Mouse (Mus musculus): ENCODE measurements around the gene Rubcnl. TPM values are rescaled to one million over a fixed set of nuclear protein-coding genes. Genes with fewer than 3 reads are reported as not detected.

The Rubcnl gene
- polyA plus RNA-seq, 1 experiment from 2014 or later = 0.10 TPM

DNA sequence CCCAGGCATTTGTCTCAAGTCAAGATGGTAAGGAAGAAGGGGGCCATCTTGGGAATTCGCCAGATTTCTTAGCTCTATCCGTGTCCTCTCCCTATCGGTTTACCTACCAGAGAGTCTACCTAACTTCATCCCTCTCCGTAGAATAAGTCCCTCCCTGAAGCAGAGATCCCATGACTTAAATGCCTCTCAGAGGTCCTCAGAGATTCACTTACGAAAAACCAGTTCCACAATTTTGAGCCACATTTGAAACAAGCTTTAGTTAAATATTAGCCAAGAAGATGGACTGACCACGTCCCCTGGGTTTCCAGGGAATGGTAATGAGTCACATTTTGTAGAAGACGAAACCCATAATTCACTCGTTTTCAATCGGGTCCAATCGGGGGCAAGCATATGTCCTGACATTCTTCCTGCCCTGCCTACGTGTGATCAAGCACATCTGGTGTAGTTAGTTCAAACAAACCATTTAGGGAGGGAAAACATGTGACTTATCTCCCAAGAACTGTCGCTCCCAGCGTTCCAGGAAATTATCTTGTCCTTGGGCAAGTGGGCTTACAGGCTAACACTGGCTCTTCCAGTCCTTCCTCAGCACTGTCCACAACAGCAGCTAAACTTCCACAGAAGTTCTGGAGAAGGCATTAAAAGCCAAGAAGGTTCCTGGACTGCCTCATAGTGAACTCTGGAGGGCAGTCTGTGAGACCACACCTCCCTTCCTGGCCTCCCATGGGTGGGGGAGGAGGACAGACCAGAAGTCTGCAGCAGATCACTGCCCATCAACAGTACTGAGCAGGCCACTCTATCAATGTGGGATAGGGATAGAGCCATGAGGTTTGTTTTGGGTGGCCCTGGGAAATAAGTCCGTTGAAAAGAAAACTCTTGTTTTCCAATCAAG lies 38.9 kb downstream of the Rubcnl start:
- H3K27ac ChIP-seq (replicated peaks) = no peak overlapping the region
- no peak overlapping the region for H3K4me2 ChIP-seq
- WGBS = 78% methylated on average over 14 of the region's 14 CpGs
- no peaks in the 10 kb centered on the region for H3K4me1 ChIP-seq
- no peaks in the 10 kb centered on the region for H3K9me3 ChIP-seq (replicated peaks)
- H3K9ac ChIP-seq (replicated peaks) = no peak overlapping the region
- no peaks in the 10 kb centered on the region for H3K36me3 ChIP-seq
- H3K27me3 ChIP-seq (replicated peaks) = no peaks in the 10 kb centered on the region
- ATAC-seq (ENCODE audit: low FRiP score) = no peak
- no peak overlapping the region for H3K4me3 ChIP-seq (replicated peaks)

DNA sequence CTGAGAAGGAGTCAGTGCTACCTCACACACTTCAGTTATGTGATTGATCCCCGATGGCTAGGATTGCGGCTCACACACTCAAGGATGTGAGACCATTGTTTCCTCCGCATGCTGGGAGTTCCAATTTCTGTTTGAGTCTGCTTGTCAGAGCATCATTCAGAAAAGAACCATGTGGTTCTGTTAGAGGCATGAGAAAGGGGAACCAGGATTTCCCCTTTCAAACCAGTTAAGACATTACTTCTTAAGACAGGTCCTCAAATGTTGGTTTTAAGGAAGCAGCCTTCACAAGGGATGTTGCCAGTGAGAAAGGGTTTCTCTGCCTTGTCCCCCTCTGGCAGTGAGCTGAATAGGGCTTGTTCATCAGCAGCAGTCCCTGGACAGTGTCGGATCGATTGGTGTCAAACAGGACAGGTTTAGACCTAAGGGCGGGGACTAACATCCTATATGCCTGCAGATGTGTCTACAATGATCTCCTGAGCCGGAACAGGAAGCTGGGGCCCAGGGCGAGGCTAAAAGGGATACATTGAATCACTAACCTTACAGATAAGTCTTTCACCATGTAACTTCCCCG lies 41.1 kb downstream of the Rubcnl start:
- no peak for ATAC-seq (ENCODE audit: low FRiP score)
- 80% methylated on average over 9 of the region's 9 CpGs for WGBS
- Histone ChIP-seq H3K9ac (replicated peaks) (no peak overlapping the region), H3K9me3 (replicated peaks) (no peaks in the 10 kb centered on the region), H3K27ac (replicated peaks) (no peak overlapping the region), H3K36me3 (no peaks in the 10 kb centered on the region), H3K4me1 (no peaks in the 10 kb centered on the region), H3K4me3 (replicated peaks) (no peak overlapping the region), H3K4me2 (no peak overlapping the region), H3K27me3 (replicated peaks) (no peaks in the 10 kb centered on the region)

DNA sequence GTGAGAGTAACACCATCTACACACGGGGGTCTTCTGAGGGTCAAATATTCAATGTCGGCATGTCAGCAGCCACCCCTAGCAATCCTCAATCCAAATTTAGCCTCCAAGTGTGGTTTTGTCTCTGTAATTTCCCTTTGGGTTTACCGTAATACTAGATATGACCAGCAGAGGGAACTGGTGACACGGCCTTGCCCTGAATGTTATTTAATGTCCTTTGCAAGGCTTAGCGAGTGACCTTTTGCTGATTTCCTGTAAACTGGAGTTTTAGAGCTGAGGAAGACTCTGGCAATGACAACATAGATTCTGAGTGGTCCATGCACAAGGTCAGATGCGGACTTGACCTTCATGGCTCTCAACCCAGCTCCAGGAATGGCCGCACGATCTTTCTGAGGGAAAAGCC lies 44.7 kb downstream of the Rubcnl start:
- Histone ChIP-seq H3K4me1 (no peaks in the 10 kb centered on the region), H3K27ac (replicated peaks) (no peak overlapping the region), H3K4me2 (no peak overlapping the region), H3K36me3 (no peaks in the 10 kb centered on the region), H3K9me3 (replicated peaks) (no peaks in the 10 kb centered on the region), H3K9ac (replicated peaks) (no peak overlapping the region), H3K4me3 (replicated peaks) (no peak overlapping the region), H3K27me3 (replicated peaks) (no peaks in the 10 kb centered on the region)
- 45% methylated on average over 8 of the region's 8 CpGs for WGBS
- no peak for ATAC-seq (ENCODE audit: low FRiP score)

DNA sequence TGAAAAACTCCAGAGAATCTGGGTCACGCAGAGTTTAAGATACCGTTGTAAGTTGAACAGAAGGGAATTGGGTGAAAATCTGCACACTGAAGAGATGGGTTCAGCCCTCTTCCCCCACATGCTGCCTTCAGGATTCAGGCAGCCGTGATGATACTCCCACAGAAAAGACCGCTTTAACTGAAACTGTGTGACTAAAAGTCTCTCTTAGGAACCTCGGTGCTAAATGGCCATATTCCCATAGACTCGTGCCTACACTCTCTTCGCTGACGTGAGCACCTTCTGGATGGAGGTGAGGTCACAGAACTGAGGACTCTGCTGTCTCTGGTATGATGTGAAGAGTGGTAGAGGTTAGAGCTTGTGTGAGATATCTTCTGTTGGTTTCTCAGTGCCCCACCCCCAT lies 48.1 kb downstream of the Rubcnl start:
- H3K9me3 ChIP-seq (replicated peaks) = no peaks in the 10 kb centered on the region
- H3K36me3 ChIP-seq = no peaks in the 10 kb centered on the region
- no peak overlapping the region for H3K4me2 ChIP-seq
- no peak overlapping the region for H3K27ac ChIP-seq (replicated peaks)
- no peak overlapping the region for H3K4me3 ChIP-seq (replicated peaks)
- whole genome bisulfite sequencing = 91% methylated on average over 8 of the region's 8 CpGs
- H3K9ac ChIP-seq (replicated peaks) = no peak overlapping the region
- H3K4me1 ChIP-seq = no peaks in the 10 kb centered on the region
- ATAC-seq (ENCODE audit: low FRiP score) = no peak
- no peaks in the 10 kb centered on the region for H3K27me3 ChIP-seq (replicated peaks)

DNA sequence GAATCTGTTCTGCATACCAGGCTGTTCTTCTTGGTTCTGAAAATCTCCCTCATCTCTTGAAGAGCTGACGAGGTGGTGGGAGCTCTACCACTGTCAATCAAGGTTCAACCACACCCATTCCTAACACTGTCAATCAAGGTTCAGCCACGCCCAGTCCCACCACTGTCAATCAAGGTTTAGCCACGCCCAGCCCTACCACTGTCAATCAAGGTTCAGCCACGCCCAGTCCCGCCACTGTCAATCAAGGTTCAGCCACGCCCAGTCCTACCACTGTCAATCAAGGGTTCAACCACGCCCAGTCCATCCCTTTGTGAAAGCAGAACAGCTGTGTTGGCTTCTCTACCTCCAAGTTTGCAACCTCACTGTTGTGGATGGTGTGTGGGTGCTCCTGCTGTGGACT lies 48.7 kb downstream of the Rubcnl start:
- 85% methylated on average over 7 of the region's 7 CpGs for WGBS

DNA sequence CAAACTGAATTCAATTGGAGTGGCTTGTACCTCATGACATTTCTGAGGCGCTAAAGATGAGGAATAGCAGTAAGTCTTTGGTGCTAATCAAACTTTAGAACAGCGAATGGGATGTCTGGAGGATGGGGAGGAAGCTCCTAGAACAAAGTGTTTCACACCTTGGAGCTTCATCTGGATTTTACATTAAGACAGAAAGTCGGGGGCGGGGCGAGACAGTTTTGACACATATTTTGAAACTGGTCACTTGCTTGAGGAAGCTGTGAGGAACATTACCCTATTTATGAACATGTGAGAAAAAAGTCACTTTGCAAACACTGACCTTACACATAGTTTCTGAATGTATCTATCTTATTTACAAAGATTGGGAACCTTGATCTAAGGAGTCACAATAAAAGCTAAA lies 49.4 kb downstream of the Rubcnl start:
- Histone ChIP-seq H3K27ac (replicated peaks) (no peak overlapping the region), H3K9me3 (replicated peaks) (no peaks in the 10 kb centered on the region), H3K36me3 (no peaks in the 10 kb centered on the region), H3K27me3 (replicated peaks) (no peaks in the 10 kb centered on the region), H3K4me3 (replicated peaks) (no peak overlapping the region), H3K9ac (replicated peaks) (no peak overlapping the region), H3K4me2 (no peak overlapping the region), H3K4me1 (no peaks in the 10 kb centered on the region)
- no peak for ATAC-seq (ENCODE audit: low FRiP score)
- 94% methylated on average over 5 of the region's 5 CpGs for WGBS

More for the DNA sequence above, 48.7 kb downstream of the Rubcnl start:
- no peaks in the 10 kb centered on the region for H3K27me3 ChIP-seq (replicated peaks)
- H3K4me2 ChIP-seq = no peak overlapping the region
- no peak overlapping the region for H3K9ac ChIP-seq (replicated peaks)
- no peak overlapping the region for H3K27ac ChIP-seq (replicated peaks)
- no peaks in the 10 kb centered on the region for H3K36me3 ChIP-seq
- no peaks in the 10 kb centered on the region for H3K9me3 ChIP-seq (replicated peaks)
- no peak for ATAC-seq (ENCODE audit: low FRiP score)
- H3K4me3 ChIP-seq (replicated peaks) = no peak overlapping the region
- H3K4me1 ChIP-seq = no peaks in the 10 kb centered on the region

DNA sequence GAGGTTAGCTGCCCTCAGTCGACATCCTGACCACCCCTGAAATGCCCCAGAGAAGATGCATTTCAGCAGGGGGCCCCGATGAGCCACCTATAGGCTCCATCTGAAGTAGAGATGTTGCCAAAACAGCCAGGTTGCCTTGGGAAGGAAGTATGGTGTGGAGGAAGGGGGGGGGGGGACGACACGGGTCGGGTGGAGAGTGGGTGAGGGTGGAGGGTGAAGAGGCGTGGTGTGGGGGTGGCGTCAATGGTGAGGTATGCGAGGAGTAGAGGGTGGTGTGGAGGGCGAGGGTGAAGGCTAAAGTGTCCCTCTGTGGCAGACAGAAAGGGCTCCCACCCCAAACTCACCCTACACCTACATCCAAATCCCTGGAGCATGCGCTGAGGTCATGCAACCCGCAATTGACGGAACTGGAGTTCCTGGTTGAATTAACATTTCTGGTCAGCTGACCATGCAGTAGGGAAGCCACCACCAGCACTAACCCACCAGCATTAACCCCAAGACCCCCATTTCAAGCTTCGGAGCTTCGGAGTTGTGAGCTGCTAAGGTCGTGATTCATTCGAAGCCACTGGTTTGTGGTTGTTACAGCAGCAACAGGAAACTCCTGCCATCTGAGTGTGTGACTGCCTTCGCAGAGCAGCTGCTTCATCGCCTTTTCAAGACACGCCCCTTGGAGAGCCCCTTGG lies 52.7 kb downstream of the Rubcnl start:
- no peaks in the 10 kb centered on the region for H3K27me3 ChIP-seq (replicated peaks)
- no peak for ATAC-seq (ENCODE audit: low FRiP score)
- WGBS = 89% methylated on average over 19 of the region's 19 CpGs
- no peaks in the 10 kb centered on the region for H3K4me1 ChIP-seq
- H3K27ac ChIP-seq (replicated peaks) = no peak overlapping the region
- H3K36me3 ChIP-seq = no peaks in the 10 kb centered on the region
- H3K9ac ChIP-seq (replicated peaks) = no peak overlapping the region
- H3K9me3 ChIP-seq (replicated peaks) = no peaks in the 10 kb centered on the region
- H3K4me2 ChIP-seq = no peak overlapping the region
- H3K4me3 ChIP-seq (replicated peaks) = no peak overlapping the region

DNA sequence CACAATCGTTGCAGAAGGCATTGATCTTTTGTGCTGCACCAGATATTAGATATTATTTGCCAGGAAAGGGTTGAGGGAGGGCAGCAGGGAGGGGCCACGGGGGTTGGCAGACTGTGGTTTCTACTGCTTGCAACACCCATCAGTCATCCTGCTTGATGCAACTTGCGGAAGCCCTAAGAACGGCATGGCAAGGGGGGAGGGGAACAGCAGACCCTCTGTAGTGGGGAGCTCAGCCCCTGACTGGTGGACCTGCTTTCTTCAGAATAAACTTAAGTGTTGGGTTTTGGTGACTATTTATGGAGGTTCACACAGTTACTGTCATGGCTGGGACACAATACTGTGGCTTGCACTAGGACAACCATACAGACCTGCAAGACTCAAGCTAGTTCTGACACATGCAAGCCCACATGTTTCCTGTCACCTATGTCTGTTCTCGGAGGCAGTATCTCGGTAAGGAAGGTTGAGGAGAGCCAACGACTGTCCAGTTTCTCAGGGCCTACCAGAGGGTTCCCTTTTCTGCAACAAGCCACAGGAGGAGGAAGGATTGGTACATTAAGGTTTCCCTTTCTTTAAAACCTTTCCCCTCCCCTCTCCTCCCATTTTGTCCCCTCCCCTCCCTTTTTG lies 53.6 kb downstream of the Rubcnl start:
- no peak overlapping the region for H3K4me2 ChIP-seq
- ATAC-seq (ENCODE audit: low FRiP score) = no peak
- 87% methylated on average over 7 of the region's 7 CpGs for WGBS
- no peaks in the 10 kb centered on the region for H3K27me3 ChIP-seq (replicated peaks)
- no peaks in the 10 kb centered on the region for H3K36me3 ChIP-seq
- no peaks in the 10 kb centered on the region for H3K9me3 ChIP-seq (replicated peaks)
- H3K27ac ChIP-seq (replicated peaks) = no peak overlapping the region
- no peak overlapping the region for H3K9ac ChIP-seq (replicated peaks)
- no peaks in the 10 kb centered on the region for H3K4me1 ChIP-seq
- H3K4me3 ChIP-seq (replicated peaks) = no peak overlapping the region

DNA sequence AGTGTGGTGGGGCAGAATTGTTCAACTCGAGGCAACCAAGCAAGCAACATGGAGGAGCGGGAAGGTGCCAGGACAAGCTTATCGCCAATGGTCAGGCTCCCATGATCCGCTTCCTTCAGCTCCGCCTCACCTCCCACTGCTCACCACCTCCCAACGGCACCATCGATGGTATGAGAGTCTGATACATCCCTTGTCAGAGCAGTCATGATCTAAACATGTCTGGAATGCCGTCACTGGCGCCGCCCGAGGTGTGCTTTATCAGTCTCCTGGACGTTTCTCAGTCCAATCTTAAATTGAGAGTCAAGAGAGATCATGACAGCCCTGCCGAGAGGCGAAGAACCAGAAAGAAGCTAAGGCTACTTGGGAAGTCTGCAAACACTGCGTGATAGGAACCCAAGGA lies 55.3 kb downstream of the Rubcnl start:
- 95% methylated on average over 15 of the region's 15 CpGs for WGBS
- Histone ChIP-seq H3K9ac (replicated peaks) (no peak overlapping the region), H3K4me2 (no peak overlapping the region), H3K4me1 (no peaks in the 10 kb centered on the region), H3K4me3 (replicated peaks) (no peak overlapping the region), H3K36me3 (no peaks in the 10 kb centered on the region), H3K27ac (replicated peaks) (no peak overlapping the region), H3K27me3 (replicated peaks) (no peaks in the 10 kb centered on the region), H3K9me3 (replicated peaks) (no peaks in the 10 kb centered on the region)
- ATAC-seq (ENCODE audit: low FRiP score) = no peak

DNA sequence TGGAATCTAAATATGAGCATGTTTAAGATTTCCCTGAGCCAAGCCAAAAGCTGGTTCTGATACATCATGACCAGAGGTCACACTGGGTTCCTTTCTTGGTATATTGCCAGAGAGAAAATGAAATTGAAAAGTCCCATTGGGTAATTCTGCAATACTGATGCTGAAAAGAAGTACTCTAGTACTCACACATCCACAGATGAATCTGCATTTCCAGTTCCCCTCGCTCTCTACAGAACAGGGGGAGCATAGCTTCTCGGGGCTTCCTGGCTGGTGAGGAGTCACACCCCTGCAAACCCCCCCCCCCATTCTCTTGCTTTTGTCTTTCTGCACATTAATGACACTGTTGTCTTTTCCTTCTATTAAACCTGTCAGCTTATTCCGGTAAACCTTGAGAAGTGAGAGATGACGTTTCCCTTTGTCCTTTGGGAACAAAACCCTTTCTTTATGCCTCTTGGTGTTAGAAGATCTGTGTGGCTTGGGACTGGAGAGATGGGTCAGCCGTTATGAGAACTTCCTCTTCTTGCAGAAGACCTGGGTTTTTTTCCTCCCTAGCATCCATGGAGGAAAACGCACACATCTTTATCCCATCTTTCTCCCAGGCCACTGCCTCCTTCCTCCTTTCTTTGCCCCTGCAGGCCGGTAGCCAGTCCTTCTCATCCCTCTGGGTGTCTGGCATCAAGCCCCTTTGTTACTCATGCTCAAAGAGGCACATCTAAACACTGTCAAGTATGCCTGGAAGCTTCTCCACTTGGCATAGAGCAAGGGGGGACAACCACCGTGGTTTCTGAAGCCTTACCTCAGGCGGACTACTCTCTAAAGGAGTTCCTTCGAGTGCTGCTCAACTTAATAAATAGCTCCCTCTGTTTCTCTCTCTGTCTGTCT lies 59.7 kb downstream of the Rubcnl start:
- no peak overlapping the region for H3K9ac ChIP-seq (replicated peaks)
- WGBS = 75% methylated on average over 10 of the region's 10 CpGs
- H3K9me3 ChIP-seq (replicated peaks) = no peaks in the 10 kb centered on the region
- no peak overlapping the region for H3K4me2 ChIP-seq
- no peak for ATAC-seq (ENCODE audit: low FRiP score)
- no peaks in the 10 kb centered on the region for H3K36me3 ChIP-seq
- H3K4me1 ChIP-seq = 0 out of 2 replicates have a peak, but pooled peaks cover 3% of the 10 kb centered on the region
- H3K27ac ChIP-seq (replicated peaks) = no peak overlapping the region
- no peaks in the 10 kb centered on the region for H3K27me3 ChIP-seq (replicated peaks)
- H3K4me3 ChIP-seq (replicated peaks) = no peak overlapping the region

DNA sequence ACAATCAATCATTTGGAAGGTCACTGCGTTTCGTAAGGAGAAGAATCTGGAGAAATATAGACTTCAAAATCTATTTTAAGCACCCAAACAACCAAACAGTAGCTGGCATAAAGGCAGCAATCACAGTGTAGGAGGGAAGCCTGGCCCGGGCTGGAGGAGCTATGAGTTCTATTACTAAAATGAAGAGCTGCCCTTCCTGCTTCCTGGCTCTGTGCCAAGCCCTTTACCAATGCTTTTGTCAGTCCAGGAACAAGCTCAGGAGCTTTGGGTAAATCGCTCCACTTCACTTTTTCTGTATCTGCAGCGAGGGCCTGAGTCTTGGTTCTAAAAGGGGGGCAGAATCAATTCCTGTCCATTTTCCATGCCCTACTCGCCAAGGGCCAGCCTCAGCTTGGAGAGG lies 62.1 kb downstream of the Rubcnl start:
- 0 out of 2 replicates have a peak, but pooled peaks cover 3% of the 10 kb centered on the region for H3K4me1 ChIP-seq
- no peak overlapping the region for H3K27ac ChIP-seq (replicated peaks)
- no peaks in the 10 kb centered on the region for H3K36me3 ChIP-seq
- H3K27me3 ChIP-seq (replicated peaks) = no peaks in the 10 kb centered on the region
- no peak for ATAC-seq (ENCODE audit: low FRiP score)
- no peak overlapping the region for H3K9ac ChIP-seq (replicated peaks)
- WGBS = 62% methylated on average over 6 of the region's 6 CpGs
- H3K4me3 ChIP-seq (replicated peaks) = no peak overlapping the region
- no peaks in the 10 kb centered on the region for H3K9me3 ChIP-seq (replicated peaks)
- H3K4me2 ChIP-seq = no peak overlapping the region

Data from neural tube, embryonic 15.5 days (tissue).